Mouse (Mus musculus): Measurements from ENCODE around the gene Cox10. TPM values are rescaled to one million over a fixed set of nuclear protein-coding genes. Genes with fewer than 3 reads are reported as not detected.

The Cox10 gene
- polyA plus RNA-seq, 1 experiment from 2014 or later = 30.8 TPM

- no peaks in the 10 kb centered on the region for H3K9me3 ChIP-seq
- H3K4me1 ChIP-seq = no peaks in the 10 kb centered on the region
- WGBS = 79% methylated on average over 9 of the region's 9 CpGs
- no peaks in the 10 kb centered on the region for H3K36me3 ChIP-seq (replicated peaks)
- H3K4me2 ChIP-seq = no peak overlapping the region
- ATAC-seq (replicated peaks) = no peak
- H3K9ac ChIP-seq = no peak overlapping the region
- H3K27ac ChIP-seq = no peak overlapping the region
- no peaks in the 10 kb centered on the region for H3K27me3 ChIP-seq (replicated peaks)
- H3K4me3 ChIP-seq = no peak overlapping the region
Measured at GRCm38 (mm10) chr11:63988991-63989860, 90.0 kb downstream of the Cox10 start.

GRCm38 (mm10) chr11:63988031-63988665 is 91.1 kb downstream of the Cox10 start:
- Histone ChIP-seq H3K4me3 (no peak overlapping the region), H3K27ac (no peak overlapping the region), H3K4me1 (no peaks in the 10 kb centered on the region), H3K36me3 (replicated peaks) (no peaks in the 10 kb centered on the region), H3K9ac (no peak overlapping the region), H3K4me2 (no peak overlapping the region), H3K27me3 (replicated peaks) (no peaks in the 10 kb centered on the region), H3K9me3 (no peaks in the 10 kb centered on the region)
- no peak for ATAC-seq (replicated peaks)
- 87% methylated on average over 3 of the region's 3 CpGs for WGBS

GRCm38 (mm10) chr11:63986710-63987109 is 92.6 kb downstream of the Cox10 start:
- Histone ChIP-seq H3K4me3 (no peak overlapping the region), H3K4me1 (peaks cover 6% of the 10 kb centered on the region; the same call in 1 of the 2 replicates), H3K27ac (no peak overlapping the region), H3K9ac (no peak overlapping the region), H3K4me2 (no peak overlapping the region), H3K36me3 (replicated peaks) (no peaks in the 10 kb centered on the region), H3K27me3 (replicated peaks) (no peaks in the 10 kb centered on the region), H3K9me3 (no peaks in the 10 kb centered on the region)
- ATAC-seq (replicated peaks) = no peak
- WGBS = 88% methylated on average over 4 of the region's 4 CpGs

- Histone ChIP-seq H3K9ac (no peak overlapping the region), H3K4me3 (no peak overlapping the region), H3K9me3 (no peaks in the 10 kb centered on the region), H3K27ac (no peak overlapping the region), H3K4me2 (no peak overlapping the region), H3K36me3 (replicated peaks) (no peaks in the 10 kb centered on the region), H3K4me1 (peaks cover 6% of the 10 kb centered on the region; the same call in 1 of the 2 replicates), H3K27me3 (replicated peaks) (no peaks in the 10 kb centered on the region)
- WGBS = 63% methylated on average over 6 of the region's 6 CpGs
- ATAC-seq (replicated peaks) = no peak
Measured at GRCm38 (mm10) chr11:63985481-63985880, 93.8 kb downstream of the Cox10 start.

- Histone ChIP-seq H3K4me2 (no peak overlapping the region), H3K9me3 (no peaks in the 10 kb centered on the region), H3K4me3 (no peak overlapping the region), H3K9ac (no peak overlapping the region), H3K27me3 (replicated peaks) (no peaks in the 10 kb centered on the region), H3K27ac (no peak overlapping the region), H3K4me1 (peaks cover 6% of the 10 kb centered on the region; the same call in 1 of the 2 replicates), H3K36me3 (replicated peaks) (no peaks in the 10 kb centered on the region)
- no peak for ATAC-seq (replicated peaks)
- WGBS = 77% methylated on average over 6 of the region's 6 CpGs
Measured at GRCm38 (mm10) chr11:63984622-63985168, 94.6 kb downstream of the Cox10 start.

- no peaks in the 10 kb centered on the region for H3K36me3 ChIP-seq (replicated peaks)
- H3K27ac ChIP-seq = no peak overlapping the region
- H3K9ac ChIP-seq = no peak overlapping the region
- ATAC-seq (replicated peaks) = no peak
- no peaks in the 10 kb centered on the region for H3K9me3 ChIP-seq
- no peaks in the 10 kb centered on the region for H3K27me3 ChIP-seq (replicated peaks)
- H3K4me1 ChIP-seq = peaks cover 6% of the 10 kb centered on the region; the same call in 1 of the 2 replicates
- no peak overlapping the region for H3K4me2 ChIP-seq
- WGBS = 75% methylated on average over 2 of the region's 2 CpGs
- no peak overlapping the region for H3K4me3 ChIP-seq
Measured at GRCm38 (mm10) chr11:63977741-63978140, 101.5 kb downstream of the Cox10 start.

- no peak for ATAC-seq (replicated peaks)
Measured at GRCm38 (mm10) chr11:63976775-63977174, 102.5 kb downstream of the Cox10 start.

GRCm38 (mm10) chr11:63975260-63975899 is 103.9 kb downstream of the Cox10 start:
- ATAC-seq (replicated peaks) = no peak
- Histone ChIP-seq H3K27ac (no peak overlapping the region), H3K4me1 (no peaks in the 10 kb centered on the region), H3K9me3 (no peaks in the 10 kb centered on the region), H3K4me2 (no peak overlapping the region), H3K4me3 (no peak overlapping the region), H3K9ac (no peak overlapping the region), H3K36me3 (replicated peaks) (no peaks in the 10 kb centered on the region), H3K27me3 (replicated peaks) (no peaks in the 10 kb centered on the region)
- WGBS = 80% methylated on average over 13 of the region's 13 CpGs

More at GRCm38 (mm10) chr11:63976775-63977174, 102.5 kb downstream of the Cox10 start:
- Histone ChIP-seq H3K9ac (no peak overlapping the region), H3K27me3 (replicated peaks) (no peaks in the 10 kb centered on the region), H3K9me3 (no peaks in the 10 kb centered on the region), H3K4me2 (no peak overlapping the region), H3K27ac (no peak overlapping the region), H3K4me3 (no peak overlapping the region), H3K4me1 (no peaks in the 10 kb centered on the region), H3K36me3 (replicated peaks) (no peaks in the 10 kb centered on the region)
- WGBS = 96% methylated on average over 2 of the region's 2 CpGs

GRCm38 (mm10) chr11:63973973-63974372 is 105.3 kb downstream of the Cox10 start:
- Histone ChIP-seq H3K4me3 (no peak overlapping the region), H3K36me3 (replicated peaks) (no peaks in the 10 kb centered on the region), H3K4me2 (no peak overlapping the region), H3K27me3 (replicated peaks) (no peaks in the 10 kb centered on the region), H3K9me3 (no peaks in the 10 kb centered on the region), H3K27ac (no peak overlapping the region), H3K4me1 (peaks cover 8% of the 10 kb centered on the region), H3K9ac (no peak overlapping the region)
- 75% methylated on average over 2 of the region's 2 CpGs for WGBS
- ATAC-seq (replicated peaks) = no peak

GRCm38 (mm10) chr11:63971462-63971861 is 107.8 kb downstream of the Cox10 start:
- Histone ChIP-seq H3K36me3 (replicated peaks) (no peaks in the 10 kb centered on the region), H3K9ac (no peak overlapping the region), H3K4me3 (no peak overlapping the region), H3K27me3 (replicated peaks) (no peaks in the 10 kb centered on the region), H3K4me1 (peaks cover 14% of the 10 kb centered on the region), H3K9me3 (no peaks in the 10 kb centered on the region), H3K4me2 (no peak overlapping the region), H3K27ac (no peak overlapping the region)
- ATAC-seq (replicated peaks) = no peak
- WGBS = 97% methylated on average over 9 of the region's 9 CpGs

GRCm38 (mm10) chr11:63970818-63971217 is 108.5 kb downstream of the Cox10 start:
- H3K9ac ChIP-seq = no peak overlapping the region
- H3K27me3 ChIP-seq (replicated peaks) = no peaks in the 10 kb centered on the region
- H3K27ac ChIP-seq = no peak overlapping the region
- H3K4me3 ChIP-seq = no peak overlapping the region
- no peaks in the 10 kb centered on the region for H3K36me3 ChIP-seq (replicated peaks)
- H3K4me2 ChIP-seq = no peak overlapping the region
- no peaks in the 10 kb centered on the region for H3K9me3 ChIP-seq
- H3K4me1 ChIP-seq = peaks cover 14% of the 10 kb centered on the region
- no peak for ATAC-seq (replicated peaks)
- WGBS = 92% methylated on average over 6 of the region's 6 CpGs
